Mouse (Mus musculus): Measurements from ENCODE around the gene Phc2. TPM values are rescaled to one million over a fixed set of nuclear protein-coding genes. Genes with fewer than 3 reads are reported as not detected.

Phc2 gene
- 115 and 128 TPM in 2 replicates for polyA plus RNA-seq (2012)

- no peak for TF ChIP-seq GATA1 (IDR thresholded peaks at IDR 0.05; ENCODE audit: low read length)
Measured at GRCm38 (mm10) chr4:128654505-128655381, at the start of gene Phc2. Phc2 (plus strand) TSS chr4:128654702.

DNA sequence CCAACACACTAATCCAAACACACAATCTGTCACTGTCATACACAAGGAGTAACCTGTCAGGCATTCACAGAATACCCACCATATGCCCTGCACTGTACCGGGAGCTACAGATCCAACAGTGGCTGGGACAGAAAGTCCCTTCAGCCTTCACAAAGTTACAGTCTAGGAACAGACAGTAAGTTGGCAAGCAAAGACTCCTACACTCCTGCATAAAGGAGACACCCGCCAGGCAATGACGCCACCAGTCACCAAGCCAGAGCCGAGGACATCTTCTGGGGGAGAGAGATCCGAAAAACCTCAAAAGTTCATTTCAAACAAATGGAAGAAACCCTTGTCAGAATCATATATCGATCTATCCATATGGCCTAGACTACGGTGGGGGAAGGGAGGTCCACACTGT lies 47.9 kb upstream of the Phc2 start:
- no peak for TF ChIP-seq GATA1 (IDR thresholded peaks at IDR 0.05; ENCODE audit: low read length)

DNA sequence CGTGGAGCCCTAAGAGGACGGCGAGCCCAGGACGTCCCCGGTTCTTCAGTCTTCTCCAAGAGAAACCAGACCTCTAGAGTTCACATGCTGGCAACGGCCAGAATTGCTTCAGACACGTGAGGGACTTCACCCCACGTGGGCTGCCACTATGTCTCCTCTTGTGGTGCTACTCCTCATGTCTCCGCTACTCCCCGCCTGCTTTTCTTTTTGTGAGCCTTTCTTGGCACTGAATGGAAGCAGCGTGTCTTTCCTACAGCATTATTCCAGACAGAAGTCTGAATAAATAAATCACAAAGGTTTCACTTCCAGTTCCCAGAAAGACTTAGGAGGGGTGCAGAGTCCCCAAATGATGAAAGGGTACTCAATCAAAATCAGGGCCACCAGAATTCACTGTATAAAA lies 46.8 kb upstream of the Phc2 start:
- TF ChIP-seq GATA1 (IDR thresholded peaks at IDR 0.05; ENCODE audit: low read length): no peak

- TF ChIP-seq GATA1 (IDR thresholded peaks at IDR 0.05; ENCODE audit: low read length): no peak
Measured at GRCm38 (mm10) chr4:128609276-128609924, 45.1 kb upstream of the Phc2 start.

- no peak for TF ChIP-seq GATA1 (IDR thresholded peaks at IDR 0.05; ENCODE audit: low read length)
Measured at GRCm38 (mm10) chr4:128609925-128610402, 44.5 kb upstream of the Phc2 start, which contains the start of gene Zscan20. Zscan20 (minus strand) TSS chr4:128610098.

DNA sequence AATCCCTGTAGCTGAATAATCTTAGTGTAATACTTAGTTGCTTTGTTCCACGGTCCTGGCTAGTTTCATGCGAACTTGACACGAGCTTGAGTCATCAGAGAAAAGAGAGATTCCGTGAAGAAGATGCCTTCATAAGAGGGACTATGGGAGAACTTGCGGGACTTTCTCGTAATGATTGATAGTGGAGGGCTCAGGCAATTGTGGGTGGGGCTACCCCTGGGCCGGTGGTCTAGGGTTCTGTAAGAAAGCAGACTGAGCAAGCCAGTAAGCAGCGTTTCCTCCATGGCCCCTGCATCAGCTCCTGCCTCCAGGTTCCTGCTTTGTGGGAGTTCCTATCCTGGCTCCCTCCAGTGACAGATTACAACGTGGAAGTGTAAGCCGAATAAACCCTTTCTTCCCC lies 43.8 kb upstream of the Phc2 start:
- no peak for TF ChIP-seq GATA1 (IDR thresholded peaks at IDR 0.05; ENCODE audit: low read length)

DNA sequence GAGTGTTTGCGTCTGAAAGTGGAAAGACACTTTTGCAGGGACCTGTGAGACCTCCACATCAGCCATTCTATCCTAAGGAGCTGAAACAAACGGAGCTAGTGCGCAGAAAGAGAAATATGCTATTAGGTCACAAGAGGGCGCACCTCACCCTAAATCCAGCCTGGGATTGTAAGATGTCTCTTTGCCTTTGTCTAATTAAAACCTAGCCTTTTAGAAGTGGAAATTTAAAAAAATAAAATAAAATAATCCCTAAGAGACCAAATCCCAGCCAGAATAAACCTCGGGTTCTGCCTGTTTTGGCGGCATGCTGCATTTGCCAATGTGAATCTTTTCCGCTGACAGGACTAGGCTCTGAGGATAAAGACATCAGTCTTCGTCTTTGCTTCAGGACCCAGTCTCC lies 41.2 kb upstream of the Phc2 start:
- TF ChIP-seq GATA1 (IDR thresholded peaks at IDR 0.05; ENCODE audit: low read length): no peak

GRCm38 (mm10) chr4:128615761-128616160 lies 38.7 kb upstream of the Phc2 start:
- TF ChIP-seq GATA1 (IDR thresholded peaks at IDR 0.05; ENCODE audit: low read length): no peak

GRCm38 (mm10) chr4:128617363-128618120 lies 37.0 kb upstream of the Phc2 start:
- no peak for TF ChIP-seq GATA1 (IDR thresholded peaks at IDR 0.05; ENCODE audit: low read length)

- TF ChIP-seq GATA1 (IDR thresholded peaks at IDR 0.05; ENCODE audit: low read length): no peak
Measured at GRCm38 (mm10) chr4:128618246-128618911, 36.1 kb upstream of the Phc2 start, which contains the start of gene Tlr12. Tlr12 (minus strand) TSS chr4:128618619.

GRCm38 (mm10) chr4:128618963-128619362 lies 35.5 kb upstream of the Phc2 start:
- no peak for TF ChIP-seq GATA1 (IDR thresholded peaks at IDR 0.05; ENCODE audit: low read length)

- TF ChIP-seq GATA1 (IDR thresholded peaks at IDR 0.05; ENCODE audit: low read length): no peak
Measured at GRCm38 (mm10) chr4:128620572-128620971, 33.9 kb upstream of the Phc2 start.

DNA sequence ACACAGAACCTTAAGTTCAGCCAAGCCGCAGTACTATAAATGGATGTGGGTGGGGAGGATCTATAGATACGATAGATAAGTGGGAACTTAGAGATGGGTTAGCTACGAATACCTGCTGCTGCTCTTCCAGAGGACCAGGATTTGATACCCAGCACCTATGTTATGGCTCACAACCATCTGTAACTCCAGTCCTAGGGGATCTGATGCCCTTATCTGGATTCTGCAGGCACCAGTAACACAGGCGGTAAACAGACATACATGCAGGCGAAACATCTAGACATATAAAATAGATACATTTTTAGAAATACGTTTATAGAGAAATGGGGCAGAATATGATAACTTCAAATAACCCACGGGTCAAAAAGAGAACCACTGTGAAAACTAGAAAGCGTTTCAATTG lies 33.4 kb upstream of the Phc2 start:
- no peak for TF ChIP-seq GATA1 (IDR thresholded peaks at IDR 0.05; ENCODE audit: low read length)

GRCm38 (mm10) chr4:128635451-128635850 lies 19.1 kb upstream of the Phc2 start:
- no peak for TF ChIP-seq GATA1 (IDR thresholded peaks at IDR 0.05; ENCODE audit: low read length)

DNA sequence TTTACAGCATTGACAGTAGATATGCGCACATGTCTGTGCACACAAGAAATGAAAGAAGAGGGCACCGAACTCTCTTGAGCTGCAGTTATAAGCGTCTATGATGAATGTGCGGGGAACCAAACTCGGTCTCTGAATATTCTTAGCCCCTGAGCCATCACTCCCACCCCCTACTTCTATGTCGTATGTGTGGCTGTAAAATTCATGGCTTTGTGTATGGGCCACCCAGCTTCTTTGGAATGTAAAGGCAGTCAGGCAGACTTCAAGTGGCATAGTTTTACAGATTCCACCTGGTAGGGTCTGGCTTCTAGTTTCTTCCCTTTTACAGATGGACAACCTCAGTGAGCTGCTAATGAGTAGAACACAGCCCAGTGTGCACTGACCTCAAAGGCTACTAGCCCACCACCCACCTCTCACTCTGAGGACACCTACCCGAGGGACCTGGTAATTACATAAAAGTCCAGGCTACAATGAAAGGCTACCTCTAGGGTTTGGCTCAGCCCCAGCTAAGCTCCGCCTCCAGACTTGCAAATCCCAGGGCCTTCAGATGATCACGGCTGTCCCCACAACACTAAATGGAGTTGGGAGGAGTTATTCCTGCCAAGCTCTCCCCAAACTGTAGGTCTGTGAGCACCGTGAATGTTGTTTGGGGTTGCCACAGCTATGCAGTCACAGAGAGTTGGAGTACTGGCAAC lies 18.5 kb upstream of the Phc2 start:
- no peak for TF ChIP-seq GATA1 (IDR thresholded peaks at IDR 0.05; ENCODE audit: low read length)
